Mouse (Mus musculus): ENCODE measurements around the gene Dscaml1. TPM values are rescaled to one million over a fixed set of nuclear protein-coding genes. Genes with fewer than 3 reads are reported as not detected.

Dscaml1 gene
- total and polyA plus RNA-seq, 2 experiments from 2014 or later: 10.5 to 47.4 TPM

- H3K9me3 ChIP-seq (ENCODE audit: low read length): no peaks in the 10 kb centered on the region
- ATAC-seq (no peak), DNase-seq (ENCODE audit: low spot score) (peak; percentile 58)
- peak overlapping the region; percentile 72 for H3K27ac ChIP-seq
- TF ChIP-seq CTCF (IDR thresholded peaks at IDR 0.05; ENCODE audit: low read depth): no peak
- H3K4me3 ChIP-seq (ENCODE audit: low read length): no peak overlapping the region
- WGBS: 71% methylated on average over 10 of the region's 10 CpGs
- H3K4me2 ChIP-seq (ENCODE audit: low read depth, low read length): no peak overlapping the region
- H3K4me1 ChIP-seq (ENCODE audit: insufficient read depth, low read length): peaks cover 9% of the 10 kb centered on the region; the same call in 1 of the 2 replicates
- H3K9ac ChIP-seq (replicated peaks; ENCODE audit: low read length): no peak overlapping the region
- H3K36me3 ChIP-seq (ENCODE audit: insufficient read depth, low read length): no peaks in the 10 kb centered on the region
- H3K27me3 ChIP-seq (ENCODE audit: insufficient read depth, low read length): no peaks in the 10 kb centered on the region
These were observed 44.5 kb downstream of the Dscaml1 start for GRCm38 (mm10) chr9:45470746-45471471.

GRCm38 (mm10) chr9:45471691-45472090, 45.3 kb downstream of the Dscaml1 start:
- Histone ChIP-seq H3K36me3 (ENCODE audit: insufficient read depth, low read length) (no peaks in the 10 kb centered on the region), H3K4me3 (ENCODE audit: low read length) (no peak overlapping the region), H3K4me1 (ENCODE audit: insufficient read depth, low read length) (peaks cover 9% of the 10 kb centered on the region; the same call in 1 of the 2 replicates), H3K9ac (replicated peaks; ENCODE audit: low read length) (no peak overlapping the region), H3K27ac (peak overlapping the region; percentile 42; the same call in 1 of the 2 replicates), H3K4me2 (ENCODE audit: low read depth, low read length) (no peak overlapping the region), H3K27me3 (ENCODE audit: insufficient read depth, low read length) (no peaks in the 10 kb centered on the region), H3K9me3 (ENCODE audit: low read length) (no peaks in the 10 kb centered on the region)
- 16% methylated on average over 9 of the region's 9 CpGs for WGBS
- DNase-seq (ENCODE audit: low spot score) (no peak), ATAC-seq (no peak)
- no peak for TF ChIP-seq CTCF (IDR thresholded peaks at IDR 0.05; ENCODE audit: low read depth)

DNA sequence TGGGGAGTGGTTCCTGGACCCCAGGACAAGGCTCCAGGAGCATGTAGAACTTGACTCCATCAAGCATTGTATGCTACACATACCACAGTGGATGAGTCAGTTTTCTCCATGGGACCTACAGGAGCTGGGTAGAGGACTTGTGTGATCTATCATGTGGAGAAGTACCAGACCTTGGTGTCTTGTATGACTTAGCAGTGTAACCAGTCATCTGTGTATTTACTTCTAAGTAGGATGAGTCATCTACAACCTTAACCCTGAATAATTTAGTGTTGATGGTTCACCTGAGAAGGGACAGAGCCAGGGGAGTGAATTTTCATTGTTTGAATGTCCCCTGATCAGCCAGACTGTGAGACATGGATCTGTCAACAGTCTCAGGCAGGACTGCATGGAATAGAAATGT, 48.4 kb downstream of the Dscaml1 start:
- no peak for TF ChIP-seq CTCF (IDR thresholded peaks at IDR 0.05; ENCODE audit: low read depth)
- ATAC-seq: no peak

GRCm38 (mm10) chr9:45480936-45481335, 54.5 kb downstream of the Dscaml1 start:
- Histone ChIP-seq H3K27me3 (ENCODE audit: insufficient read depth, low read length) (no peaks in the 10 kb centered on the region), H3K4me2 (ENCODE audit: low read depth, low read length) (no peak overlapping the region), H3K4me1 (ENCODE audit: insufficient read depth, low read length) (no peaks in the 10 kb centered on the region), H3K36me3 (ENCODE audit: insufficient read depth, low read length) (no peaks in the 10 kb centered on the region), H3K4me3 (ENCODE audit: low read length) (no peak overlapping the region), H3K9ac (replicated peaks; ENCODE audit: low read length) (no peak overlapping the region), H3K9me3 (ENCODE audit: low read length) (no peaks in the 10 kb centered on the region), H3K27ac (no peak overlapping the region)
- DNase-seq (ENCODE audit: low spot score) (no peak), ATAC-seq (no peak)
- no peak for TF ChIP-seq CTCF (IDR thresholded peaks at IDR 0.05; ENCODE audit: low read depth)
- WGBS: 92% methylated on average over 9 of the region's 9 CpGs

More for the DNA sequence above, 48.4 kb downstream of the Dscaml1 start:
- Histone ChIP-seq H3K36me3 (ENCODE audit: insufficient read depth, low read length) (no peaks in the 10 kb centered on the region), H3K9me3 (ENCODE audit: low read length) (no peaks in the 10 kb centered on the region), H3K27me3 (ENCODE audit: insufficient read depth, low read length) (no peaks in the 10 kb centered on the region), H3K4me2 (ENCODE audit: low read depth, low read length) (no peak overlapping the region), H3K4me3 (ENCODE audit: low read length) (no peak overlapping the region), H3K9ac (replicated peaks; ENCODE audit: low read length) (no peak overlapping the region), H3K4me1 (ENCODE audit: insufficient read depth, low read length) (peaks cover 9% of the 10 kb centered on the region; the same call in 1 of the 2 replicates), H3K27ac (no peak overlapping the region)
- no peak for DNase-seq (ENCODE audit: low spot score)

DNA sequence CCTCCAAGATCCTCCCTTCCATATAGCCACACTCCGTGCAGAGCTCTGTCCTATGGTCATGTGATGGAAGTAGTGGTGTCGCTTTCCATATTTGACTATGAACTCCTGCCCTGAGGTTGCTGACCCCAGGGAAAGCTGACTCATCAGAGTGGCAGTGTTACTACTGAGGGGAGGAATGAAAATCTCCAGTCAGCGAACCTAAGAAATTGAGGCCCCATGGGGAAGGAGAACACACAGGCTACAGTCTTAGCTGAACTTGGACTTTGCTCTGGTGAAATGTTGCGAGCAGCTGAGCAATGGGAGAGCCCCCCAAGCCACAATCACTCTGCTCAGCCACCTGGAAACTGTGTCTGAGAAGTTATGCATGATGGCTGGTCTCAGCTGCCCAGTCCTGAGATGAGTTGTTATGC, 60.2 kb downstream of the Dscaml1 start:
- 67% methylated on average over 4 of the region's 4 CpGs for WGBS
- TF ChIP-seq CTCF (IDR thresholded peaks at IDR 0.05; ENCODE audit: low read depth): no peak
- no peak overlapping the region for H3K4me3 ChIP-seq (ENCODE audit: low read length)
- H3K36me3 ChIP-seq (ENCODE audit: insufficient read depth, low read length): no peaks in the 10 kb centered on the region
- H3K4me1 ChIP-seq (ENCODE audit: insufficient read depth, low read length): no peaks in the 10 kb centered on the region
- H3K9me3 ChIP-seq (ENCODE audit: low read length): no peaks in the 10 kb centered on the region
- H3K9ac ChIP-seq (replicated peaks; ENCODE audit: low read length): no peak overlapping the region
- no peaks in the 10 kb centered on the region for H3K27me3 ChIP-seq (ENCODE audit: insufficient read depth, low read length)
- no peak overlapping the region for H3K4me2 ChIP-seq (ENCODE audit: low read depth, low read length)
- peak overlapping the region; percentile 36; the same call in 1 of the 2 replicates for H3K27ac ChIP-seq
- no peak for ATAC-seq
- no peak for DNase-seq (ENCODE audit: low spot score)

- TF ChIP-seq CTCF (IDR thresholded peaks at IDR 0.05; ENCODE audit: low read depth): no peak
- H3K9ac ChIP-seq (replicated peaks; ENCODE audit: low read length): no peak overlapping the region
- H3K27ac ChIP-seq: 0 out of 2 replicates have a peak overlapping the region, but pooled peaks have one; percentile 36
- no peaks in the 10 kb centered on the region for H3K9me3 ChIP-seq (ENCODE audit: low read length)
- no peak for DNase-seq (ENCODE audit: low spot score)
- no peaks in the 10 kb centered on the region for H3K27me3 ChIP-seq (ENCODE audit: insufficient read depth, low read length)
- H3K4me2 ChIP-seq (ENCODE audit: low read depth, low read length): no peak overlapping the region
- H3K4me1 ChIP-seq (ENCODE audit: insufficient read depth, low read length): no peaks in the 10 kb centered on the region
- no peak overlapping the region for H3K4me3 ChIP-seq (ENCODE audit: low read length)
- no peaks in the 10 kb centered on the region for H3K36me3 ChIP-seq (ENCODE audit: insufficient read depth, low read length)
- WGBS: 68% methylated on average over 12 of the region's 12 CpGs
- peak; percentile 69; the same call in 1 of the 2 replicates for ATAC-seq
These were observed 60.9 kb downstream of the Dscaml1 start for GRCm38 (mm10) chr9:45487179-45487801.

GRCm38 (mm10) chr9:45490899-45491298, 64.5 kb downstream of the Dscaml1 start:
- no peak for TF ChIP-seq CTCF (IDR thresholded peaks at IDR 0.05; ENCODE audit: low read depth)
- DNase-seq (ENCODE audit: low spot score): no peak
- Histone ChIP-seq H3K9me3 (ENCODE audit: low read length) (no peaks in the 10 kb centered on the region), H3K27ac (no peak overlapping the region), H3K4me2 (ENCODE audit: low read depth, low read length) (no peak overlapping the region), H3K9ac (replicated peaks; ENCODE audit: low read length) (no peak overlapping the region), H3K4me1 (ENCODE audit: insufficient read depth, low read length) (no peaks in the 10 kb centered on the region), H3K36me3 (ENCODE audit: insufficient read depth, low read length) (no peaks in the 10 kb centered on the region), H3K4me3 (ENCODE audit: low read length) (no peak overlapping the region), H3K27me3 (ENCODE audit: insufficient read depth, low read length) (no peaks in the 10 kb centered on the region)
- ATAC-seq: no peak
- WGBS: 98% methylated on average over 2 of the region's 2 CpGs
